ENCODE assay signal across 22 mouse cellular contexts in genomic region chr14:121255469-121255868, GRCm38 (mm10).
DNase-seq lines count a peak whose midpoint lies in the region; ATAC-seq and TF ChIP-seq lines count a peak whose summit lies in the region.
"Had no signal": no experiment of that assay in that cellular context is flagged by ENCODE, and none has a peak within 500 bp of the region (broad histone marks: within the 10 kb centered on the region; RNA-seq: fewer than 3 reads in every experiment).

No protein-coding gene starts in this region.

- peaks cover 3% of the 10 kb centered on the region; the same call in 1 of the 2 replicates for H3K36me3 ChIP-seq in E14TG2a.4 (ENCODE audit: insufficient read depth, low read length)

- 0 out of 2 replicates have a peak, but pooled peaks cover 5% of the 10 kb centered on the region for H3K27me3 ChIP-seq in E14TG2a.4 (ENCODE audit: insufficient read depth, low read length)
- H3K27me3 ChIP-seq: forebrain, embryonic 15.5 days; heart, embryonic 12.5 days; hindbrain, embryonic 12.5 days; Patski had no signal

- peak; percentile 51 for DNase-seq in 416B (ENCODE audit: low read depth)
- DNase-seq in spleen, postnatal 4 days (ENCODE audit: low spot score in 2 of 2), result no peak
- no peak for DNase-seq in heart, postnatal 25 days (ENCODE audit: low spot score)
- DNase-seq in kidney, postnatal 25 days, result no peak
- DNase-seq: adrenal gland, postnatal 10 days; B cell, adult 2 months; cerebellum, adult 11-12 months; cerebellum, adult 9-10 months; cerebellum, postnatal 25 days; heart, postnatal 36 days; kidney, adult 11 months had no signal

- intact Hi-C loops in heart, postnatal 25 days (cut with DNase I), result no loop called here

- ATAC-seq in common myeloid progenitor, adult 5-6 weeks (replicated peaks; ENCODE audit: low read depth, poor library complexity, severe bottlenecking), result 0 out of 2 replicates have a peak, but pooled peaks have one; percentile 28
- peak; percentile 54 for ATAC-seq in megakaryocyte progenitor cell, adult 5-6 weeks (replicated peaks; ENCODE audit: poor library complexity)
- ATAC-seq: CD4-positive, CD25-positive, alpha-beta regulatory T cell, adult 4 months; forebrain, embryonic 15.5 days; hindbrain, postnatal 0 days; Patski had no signal

- no peaks in the 10 kb centered on the region for H3K9me3 ChIP-seq in E14TG2a.4 (ENCODE audit: low read length)
- H3K9me3 ChIP-seq: embryonic facial prominence, embryonic 10.5 days; forebrain, embryonic 10.5 days; forebrain, embryonic 15.5 days; heart, embryonic 12.5 days; hindbrain, embryonic 12.5 days had no signal

- no peak for TF ChIP-seq CTCF in E14TG2a.4 (conservative IDR thresholded peaks at IDR 0.05; ENCODE audit: low read length)

- H3K4me1 ChIP-seq in E14TG2a.4 (replicated peaks; ENCODE audit: low read depth, low read length), result peaks cover 23% of the 10 kb centered on the region
- H3K4me1 ChIP-seq: embryonic facial prominence, embryonic 10.5 days; hindbrain, embryonic 12.5 days had no signal

- 0 out of 2 replicates have a peak overlapping the region, but pooled peaks have one; percentile 3 for H3K4me3 ChIP-seq in E14TG2a.4 (replicated peaks; ENCODE audit: low read length)
- H3K4me3 ChIP-seq: embryonic facial prominence, embryonic 10.5 days; forebrain, embryonic 10.5 days; forebrain, embryonic 15.5 days; heart, embryonic 12.5 days; hindbrain, embryonic 12.5 days had no signal
